Mouse (Mus musculus) liver, adult 2 months (tissue): ENCODE data around the gene Oasl2. TPM values are rescaled to one million over a fixed set of nuclear protein-coding genes. Genes with fewer than 3 reads are reported as not detected.

ENCODE experiments used
- DNase-seq: peaks from one replicate; pipeline ENCODE4 v3.0.0-alpha.2; 2011; ENCODE audit warnings: low read depth, low spot score; ENCODE audit errors: extremely low read depth
- H3K27ac ChIP-seq: fragments of 200-500 bp; replicated peaks from 2 replicates; pipeline ENCODE4 v1.5.1; 2012; ENCODE audit warnings: low read depth, mild to moderate bottlenecking, control low read depth, inconsistent platforms, low read length; ENCODE audit not compliant: insufficient read depth
- H3K27me3 ChIP-seq: fragments of 200-500 bp; 2 replicates; pipeline ENCODE4 v1.6.1; 2012; ENCODE audit warnings: mild to moderate bottlenecking, moderate library complexity, low read length, inconsistent platforms; ENCODE audit not compliant: control insufficient read depth, insufficient read depth
- H3K36me3 ChIP-seq: fragments of 200-500 bp; 2 replicates; pipeline ENCODE4 v1.6.1; 2012; ENCODE audit warnings: low read length, inconsistent platforms; ENCODE audit not compliant: control insufficient read depth, insufficient read depth
- H3K4me1 ChIP-seq: fragments of 200-500 bp; 2 replicates; pipeline ENCODE4 v1.6.1; 2011; ENCODE audit warnings: low read length; ENCODE audit not compliant: control insufficient read depth, insufficient read depth
- H3K4me3 ChIP-seq: fragments of 200-500 bp; 2 replicates; pipeline ENCODE4 v1.5.1; 2011; ENCODE audit warnings: low read depth, mild to moderate bottlenecking, control low read depth, low read length, moderate library complexity; ENCODE audit not compliant: insufficient read depth
- H3K79me2 ChIP-seq: fragments of 200-500 bp; 2 replicates; pipeline ENCODE4 v1.6.1; 2012; ENCODE audit warnings: inconsistent platforms, mild to moderate bottlenecking, low read length, moderate library complexity; ENCODE audit not compliant: control insufficient read depth, insufficient read depth
- H3K9ac ChIP-seq: fragments of 200-500 bp; 2 replicates; pipeline ENCODE4 v1.6.1; 2012; ENCODE audit warnings: low read depth, mild to moderate bottlenecking, control low read depth, inconsistent platforms, low read length
- CTCF ChIP-seq: fragments of 200-500 bp; IDR thresholded peaks from 2 replicates; pipeline ENCODE4 v1.5.1; 2011; ENCODE audit warnings: low read depth, low read length, control low read depth
- POLR2A ChIP-seq: fragments of 200-500 bp; IDR thresholded peaks from 2 replicates; pipeline ENCODE4 v1.6.1; 2011; ENCODE audit warnings: low read length, control low read depth; ENCODE audit not compliant: insufficient read depth; ENCODE audit errors: extremely low read depth
- WGBS: fragments of 180-500 bp; shearing (Covaris S2); methylation state at CpG from one replicate; pipeline ENCODE4 v1.1.7; 2018; 5-methylcytosine and 5-hydroxymethylcytosine counted together
- polyA plus RNA-seq: library from polyadenylated mRNA; depleted of rRNA; stranded (reverse); fragments of >200 nt; gene quantifications from 2 replicates; pipeline ENCODE4 v1.2.3, GENCODE M21; 2012
- total RNA-seq: library from RNA; depleted of rRNA; stranded (reverse); fragments of >200 nt; gene quantifications from 2 replicates; pipeline ENCODE4 v1.2.3, GENCODE M21; 2014

The Oasl2 gene
- total and polyA plus RNA-seq, 2 experiments, result 4.2 to 6.3 TPM

DNA sequence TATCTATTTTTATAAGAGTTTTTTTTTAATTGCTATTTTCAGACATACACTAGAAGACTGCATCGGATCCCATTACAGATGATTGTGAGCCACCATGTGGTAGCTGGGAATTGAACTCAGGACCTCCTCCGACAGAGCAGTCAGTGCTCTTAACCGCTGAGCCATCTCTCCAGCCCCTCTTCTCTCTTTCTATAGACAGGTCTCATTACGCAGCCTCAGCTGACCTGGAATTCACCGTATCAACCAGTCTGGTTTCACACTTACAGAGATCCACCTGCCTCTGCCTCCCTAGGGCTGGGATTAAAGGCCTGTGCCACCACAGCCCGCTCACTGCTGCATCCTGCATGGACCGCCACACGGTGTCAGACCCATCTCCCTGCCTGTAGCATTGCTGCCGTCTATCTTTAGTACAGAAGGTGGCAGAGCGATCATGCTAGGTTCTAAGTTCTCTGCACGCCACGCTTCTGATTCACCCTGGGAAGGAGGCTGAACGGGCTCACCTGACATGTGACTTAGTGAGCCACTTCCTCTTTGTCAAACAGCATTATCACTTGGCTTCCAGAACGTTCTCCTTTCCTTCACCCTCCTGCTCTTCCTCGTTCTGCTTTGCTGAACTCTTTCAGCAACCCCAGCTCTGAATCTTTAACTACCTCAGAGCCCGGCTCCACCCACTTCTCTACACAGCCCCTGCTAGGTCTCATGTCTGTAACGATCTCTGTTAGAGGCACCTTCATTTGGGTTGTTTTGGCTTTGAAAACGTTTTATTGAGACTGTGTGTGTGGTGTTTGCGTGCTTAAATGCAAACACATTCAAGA, 25.0 kb downstream of the Oasl2 start:
- TF ChIP-seq CTCF (peak; percentile 19; the same call in 1 of the 2 replicates), POLR2A (no peak)
- Histone ChIP-seq H3K9ac (no peak overlapping the region), H3K36me3 (no peaks in the 10 kb centered on the region), H3K27ac (peak overlapping the region; percentile 18), H3K4me3 (no peak overlapping the region), H3K4me1 (peaks cover 16% of the 10 kb centered on the region), H3K27me3 (no peaks in the 10 kb centered on the region), H3K79me2 (0 out of 2 replicates have a peak, but pooled peaks cover under 1% of the 10 kb centered on the region)
- WGBS, result 62% methylated on average over 19 of the region's 19 CpGs
- no peak for DNase-seq

DNA sequence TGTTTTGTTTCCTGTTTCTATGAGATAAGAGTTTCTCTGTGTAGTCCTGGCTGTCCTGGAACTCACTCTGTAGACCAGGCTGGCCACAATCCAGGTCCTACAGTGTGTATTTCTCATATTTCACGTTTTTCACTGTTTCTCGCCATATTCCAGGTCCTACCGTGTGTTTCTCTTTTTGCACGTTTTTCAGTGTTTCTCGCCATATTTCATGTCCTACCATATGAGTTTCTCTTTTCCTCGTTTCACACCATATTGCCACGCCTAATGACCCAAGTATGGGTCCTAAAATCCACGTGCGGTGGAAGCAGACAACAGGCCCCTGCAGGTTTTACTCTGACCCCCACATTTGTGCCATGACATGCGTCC, 25.6 kb downstream of the Oasl2 start:
- no peak overlapping the region for H3K9ac ChIP-seq
- H3K4me3 ChIP-seq, result no peak overlapping the region
- no peaks in the 10 kb centered on the region for H3K27me3 ChIP-seq
- WGBS, result 61% methylated on average over 10 of the region's 10 CpGs
- 0 out of 2 replicates have a peak, but pooled peaks cover 2% of the 10 kb centered on the region for H3K79me2 ChIP-seq
- no peak for DNase-seq
- TF ChIP-seq CTCF (no peak), POLR2A (no peak)
- H3K36me3 ChIP-seq, result no peaks in the 10 kb centered on the region
- peaks cover 16% of the 10 kb centered on the region for H3K4me1 ChIP-seq
- no peak overlapping the region; the same call in 1 of the 2 replicates for H3K27ac ChIP-seq

DNA sequence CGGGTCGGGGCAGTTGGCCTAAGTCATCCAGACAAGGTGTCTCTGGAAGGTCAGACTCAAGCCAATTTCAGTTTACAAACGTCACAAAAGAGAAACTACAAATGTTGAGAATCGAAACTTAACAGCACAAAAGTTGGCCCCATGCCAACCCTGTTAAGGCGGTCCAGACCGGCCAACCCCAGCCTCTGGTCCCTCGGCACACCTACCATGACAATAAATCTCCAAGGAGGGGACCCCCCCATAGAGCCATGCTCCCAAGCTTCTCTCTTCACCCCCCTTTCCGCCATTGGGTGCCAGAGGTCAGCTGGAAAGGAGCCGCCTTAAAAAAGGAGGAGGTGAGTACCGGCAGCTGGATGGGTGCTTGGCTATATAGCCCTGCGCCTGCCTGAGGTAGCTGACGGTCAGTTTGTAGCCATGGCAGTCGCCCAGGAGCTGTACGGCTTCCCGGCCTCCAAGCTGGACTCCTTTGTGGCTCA, 26.3 kb downstream of the Oasl2 start, which contains the start of gene Oasl1:
Oasl1 (plus strand) TSS at position 243 of the 476 bp plus-strand sequence.
- Histone ChIP-seq H3K27me3 (no peaks in the 10 kb centered on the region), H3K4me1 (peaks cover 16% of the 10 kb centered on the region), H3K79me2 (0 out of 2 replicates have a peak, but pooled peaks cover 2% of the 10 kb centered on the region), H3K4me3 (peak within 1 kb of the TSS; percentile 72), H3K27ac (peak within 1 kb of the TSS; percentile 76), H3K36me3 (no peaks in the 10 kb centered on the region), H3K9ac (peak within 1 kb of the TSS; percentile 67)
- under 1% methylated on average over 15 of the region's 15 CpGs for WGBS
- TF ChIP-seq POLR2A (peak; percentile 44; the same call in 1 of the 2 replicates), CTCF (no peak)
- DNase-seq, result peak; percentile 75

DNA sequence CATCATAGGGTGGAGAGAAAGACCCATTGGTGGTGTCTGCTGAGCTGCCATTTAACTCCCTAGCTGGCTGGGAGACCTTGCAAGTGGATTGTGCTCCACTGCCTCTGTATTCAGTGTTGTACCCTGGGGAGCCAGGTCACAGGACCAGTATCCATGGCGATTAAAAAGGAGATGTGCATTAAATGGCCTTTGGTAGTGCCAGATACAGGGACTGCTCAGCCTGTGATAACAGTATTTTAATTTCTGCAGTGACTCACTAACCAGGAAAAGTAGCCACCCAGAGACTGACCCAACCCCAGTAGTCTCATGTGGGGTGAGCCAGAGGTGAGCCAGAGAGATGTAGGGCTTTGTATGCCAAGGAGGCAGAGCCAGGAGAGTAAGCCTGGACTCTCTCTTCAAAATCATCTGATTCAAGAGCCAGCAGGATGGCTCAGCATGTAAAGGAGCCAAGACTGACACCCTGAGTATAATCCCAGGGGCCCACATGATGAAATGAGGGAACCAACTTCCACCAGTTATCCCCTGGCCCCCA, 29.5 kb downstream of the Oasl2 start:
- H3K4me3 ChIP-seq, result no peak overlapping the region
- peaks cover 16% of the 10 kb centered on the region for H3K4me1 ChIP-seq
- TF ChIP-seq CTCF (no peak), POLR2A (no peak)
- WGBS, result 35% methylated on average over 1 of the region's 1 CpGs
- H3K9ac ChIP-seq, result no peak overlapping the region
- 0 out of 2 replicates have a peak, but pooled peaks cover 2% of the 10 kb centered on the region for H3K79me2 ChIP-seq
- peak overlapping the region; percentile 70 for H3K27ac ChIP-seq
- 0 out of 2 replicates have a peak, but pooled peaks cover 2% of the 10 kb centered on the region for H3K36me3 ChIP-seq
- DNase-seq, result peak; percentile 66
- H3K27me3 ChIP-seq, result no peaks in the 10 kb centered on the region

DNA sequence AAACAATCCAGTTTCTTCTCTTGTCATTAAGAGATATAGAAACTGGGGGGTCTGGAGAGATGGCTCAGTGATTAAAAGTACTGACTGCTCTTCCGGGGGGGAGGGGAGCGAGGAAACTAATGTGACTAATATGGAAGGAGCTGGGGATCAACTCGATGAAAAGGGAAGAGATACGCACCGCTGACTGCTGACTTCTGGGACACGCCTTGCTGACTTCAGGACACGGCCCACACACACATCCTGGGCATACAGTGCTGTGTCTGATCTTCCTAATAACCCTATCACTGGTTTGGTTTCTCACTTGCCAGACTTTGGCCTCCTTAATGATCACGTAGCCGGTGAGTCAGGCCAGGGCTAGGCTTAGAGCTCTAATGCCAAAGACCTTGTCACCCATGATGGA, 30.0 kb downstream of the Oasl2 start:
- 65% methylated on average over 9 of the region's 9 CpGs for WGBS
- Histone ChIP-seq H3K4me3 (no peak overlapping the region), H3K9ac (no peak overlapping the region), H3K36me3 (0 out of 2 replicates have a peak, but pooled peaks cover 2% of the 10 kb centered on the region), H3K27me3 (no peaks in the 10 kb centered on the region), H3K4me1 (peaks cover 16% of the 10 kb centered on the region), H3K79me2 (0 out of 2 replicates have a peak, but pooled peaks cover 2% of the 10 kb centered on the region), H3K27ac (no peak overlapping the region)
- DNase-seq, result no peak
- TF ChIP-seq POLR2A (no peak), CTCF (no peak)

DNA sequence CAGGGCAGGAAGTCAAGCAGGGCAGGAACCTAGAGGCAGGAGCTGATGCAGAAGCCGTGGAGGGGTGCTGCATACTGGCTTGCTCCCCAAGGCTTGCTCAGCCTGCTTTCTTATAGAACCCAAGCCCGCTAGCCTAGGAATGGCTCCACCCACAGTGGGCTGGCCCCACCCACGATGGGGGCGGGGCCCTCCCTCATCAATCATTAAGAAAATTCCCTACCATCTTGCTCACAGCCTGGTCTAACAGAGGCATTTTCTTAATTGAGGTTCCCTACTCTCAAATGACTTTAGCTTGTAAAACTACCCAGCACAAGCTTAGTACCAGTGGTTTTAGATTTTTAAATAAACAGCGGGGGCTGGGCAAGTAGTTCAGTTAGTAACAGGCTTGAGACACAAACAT, 34.9 kb downstream of the Oasl2 start:
- TF ChIP-seq POLR2A, result no peak
- no peak for TF ChIP-seq CTCF
- 0 out of 2 replicates have a peak, but pooled peaks cover 2% of the 10 kb centered on the region for H3K79me2 ChIP-seq
- no peak overlapping the region for H3K4me3 ChIP-seq
- peaks cover 12% of the 10 kb centered on the region for H3K4me1 ChIP-seq
- no peaks in the 10 kb centered on the region for H3K27me3 ChIP-seq
- no peak for DNase-seq
- H3K9ac ChIP-seq, result no peak overlapping the region
- 62% methylated on average over 5 of the region's 5 CpGs for WGBS
- H3K36me3 ChIP-seq, result 0 out of 2 replicates have a peak, but pooled peaks cover 3% of the 10 kb centered on the region
- H3K27ac ChIP-seq, result no peak overlapping the region
